Mouse (Mus musculus): Measurements from ENCODE around the gene Ndufa1.

DNA sequence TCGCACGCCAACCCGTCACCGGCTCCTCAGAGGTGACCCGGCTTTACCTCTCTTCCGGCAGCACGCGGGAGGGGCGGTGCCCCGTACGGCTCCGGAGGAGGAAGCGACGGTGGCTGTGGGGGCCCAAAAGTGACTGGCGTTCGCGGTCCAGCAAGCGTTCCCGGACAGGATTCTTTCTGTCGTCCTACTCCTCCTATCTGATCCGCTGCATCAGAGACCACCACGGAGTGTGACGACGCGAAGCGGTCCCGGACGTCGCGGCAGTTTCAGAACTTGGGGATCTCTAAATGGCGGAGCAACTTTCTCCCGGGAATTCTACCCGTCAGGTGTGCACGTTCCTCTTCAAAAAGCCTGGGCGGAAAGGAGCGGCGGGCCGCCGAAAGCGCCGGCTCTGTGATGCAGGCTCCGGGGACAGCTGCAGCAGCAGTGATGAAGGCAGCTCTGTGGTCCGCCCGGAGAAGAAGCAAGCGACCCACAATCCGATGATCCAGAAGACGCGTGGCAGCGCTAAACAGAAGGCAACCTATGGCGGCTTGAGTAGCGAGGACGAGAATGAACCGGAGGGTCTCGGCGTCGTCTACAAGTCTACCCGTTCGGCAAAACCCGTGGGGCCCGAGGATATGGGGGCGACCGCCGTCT lies at the start of gene Ndufa1, which contains the start of gene Rnf113a1:
- no peak for TF ChIP-seq CTCF (IDR thresholded peaks at IDR 0.05; ENCODE audit: low read depth)
- TF ChIP-seq EP300 (IDR thresholded peaks at IDR 0.05; ENCODE audit: low read depth) = no peak
